Mouse (Mus musculus) hindbrain, embryonic 14.5 days (tissue): Measurements from ENCODE around the gene Lsamp. TPM values are rescaled to one million over a fixed set of nuclear protein-coding genes. Genes with fewer than 3 reads are reported as not detected.

Experiments
- ATAC-seq: fragments of 200-750 bp; cut with Nextera tagmentation; 2 replicates; pipeline ENCODE4 v1.8.0; 2017; ENCODE audit warnings: moderate number of reproducible peaks, mild to moderate bottlenecking, moderate TSS enrichment, moderate library complexity; ENCODE audit not compliant: low FRiP score
- DNase-seq: peaks from one replicate; pipeline ENCODE4 v3.0.0-alpha.2; 2015; ENCODE audit warnings: low spot score
- H3K27ac ChIP-seq: fragments of 300-500 bp; sonication (generic); 2 replicates; pipeline ENCODE4 v1.5.1; 2014; ENCODE audit warnings: mild to moderate bottlenecking, moderate library complexity
- H3K27me3 ChIP-seq: fragments of 300-500 bp; sonication (generic); 2 replicates; pipeline ENCODE4 v1.6.1; 2014; ENCODE audit warnings: mild to moderate bottlenecking, low read length, mixed read lengths; ENCODE audit not compliant: control insufficient read depth, insufficient read depth
- H3K36me3 ChIP-seq: fragments of 300-500 bp; sonication (generic); replicated peaks from 2 replicates; pipeline ENCODE4 v1.6.1; 2014; ENCODE audit not compliant: control insufficient read depth, insufficient read depth
- H3K4me1 ChIP-seq: fragments of 300-500 bp; sonication (generic); replicated peaks from 2 replicates; pipeline ENCODE4 v1.6.1; 2014; ENCODE audit warnings: antibody characterized with exemption, low read length, mixed read lengths; ENCODE audit not compliant: control insufficient read depth, insufficient read depth
- H3K4me2 ChIP-seq: fragments of 300-500 bp; sonication (generic); replicated peaks from 2 replicates; pipeline ENCODE4 v1.6.1; 2014; ENCODE audit warnings: mild to moderate bottlenecking, moderate library complexity
- H3K4me3 ChIP-seq: fragments of 300-500 bp; sonication (generic); replicated peaks from 2 replicates; pipeline ENCODE4 v1.5.1; 2014; ENCODE audit warnings: mild to moderate bottlenecking, low read length
- H3K9ac ChIP-seq: fragments of 300-500 bp; sonication (generic); 2 replicates; pipeline ENCODE4 v1.6.1; 2014
- H3K9me3 ChIP-seq: fragments of 300-500 bp; sonication (generic); 2 replicates; pipeline ENCODE4 v1.6.1; 2016; ENCODE audit warnings: low read length; ENCODE audit not compliant: control insufficient read depth
- WGBS: fragments of 180-500 bp; shearing (Covaris S2); extraction: QIAGEN DNeasy Blood & Tissue Kit; methylation state at CpG from one replicate; pipeline ENCODE4 v1.1.7; 2014; 5-methylcytosine and 5-hydroxymethylcytosine counted together
- polyA plus RNA-seq: library from polyadenylated mRNA; unstranded; fragments of >200 nt; fragmentation: Nextera tagmentation; extraction: Ambion mirVana; gene quantifications from 2 replicates; pipeline ENCODE4 v1.2.1, GENCODE M21; 2014

Gene Lsamp
- polyA plus RNA-seq, 1 experiment from 2014 or later: 88.1 TPM

GRCm38 (mm10) chr16:40504262-40504960 lies 520.2 kb downstream of the Lsamp start:
- no peak for DNase-seq
- Histone ChIP-seq H3K36me3 (no peaks in the 10 kb centered on the region), H3K4me2 (no peak overlapping the region), H3K4me3 (no peak overlapping the region), H3K27me3 (no peaks in the 10 kb centered on the region), H3K27ac (peak overlapping the region; percentile 60), H3K4me1 (peaks cover 10% of the 10 kb centered on the region), H3K9ac (no peak overlapping the region), H3K9me3 (no peaks in the 10 kb centered on the region)
- WGBS: 26% methylated on average over 3 of the region's 3 CpGs
- ATAC-seq: peak; percentile 69

DNA sequence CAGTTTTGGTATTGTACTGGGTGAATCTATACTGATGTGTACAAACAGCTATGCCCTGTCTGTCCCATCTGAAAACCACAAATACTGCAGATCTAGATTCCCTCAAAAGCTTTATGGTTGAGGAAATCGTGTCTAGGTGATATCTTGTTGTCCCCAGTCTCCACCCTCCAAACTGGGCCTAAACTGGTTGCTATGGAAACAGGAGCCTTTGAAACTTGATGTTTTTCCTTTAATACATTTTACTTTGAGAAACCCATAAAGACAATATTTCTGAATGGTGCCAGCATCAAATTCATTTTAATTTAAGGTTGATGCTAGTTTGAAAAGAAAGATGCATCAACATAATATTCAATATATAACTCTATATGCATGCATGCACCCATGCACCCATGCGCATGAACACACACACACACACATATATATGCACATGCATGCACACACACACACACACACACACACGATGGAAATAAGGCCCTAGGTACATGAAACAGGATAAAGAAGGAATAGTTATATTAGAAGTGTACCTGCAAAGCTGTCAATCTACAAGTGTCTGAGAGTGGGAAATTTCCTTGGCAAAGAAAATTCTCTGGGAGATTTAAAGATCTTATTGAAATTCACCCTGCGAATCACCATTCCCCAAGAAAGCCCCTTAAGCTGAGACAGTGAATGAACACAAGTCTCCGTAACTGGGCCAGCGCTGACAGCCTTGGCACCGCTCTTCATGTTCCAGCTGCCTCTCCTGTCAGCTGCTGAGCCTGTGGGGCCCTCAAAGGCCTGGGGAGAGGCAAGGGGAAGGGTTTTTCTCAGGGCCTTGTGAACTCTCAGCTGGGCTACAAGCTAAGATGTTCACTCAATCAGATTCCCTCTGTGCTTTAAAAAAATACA lies 525.2 kb downstream of the Lsamp start:
- H3K9me3 ChIP-seq: no peaks in the 10 kb centered on the region
- H3K27ac ChIP-seq: 0 out of 2 replicates have a peak overlapping the region, but pooled peaks have one; percentile 9
- no peaks in the 10 kb centered on the region for H3K27me3 ChIP-seq
- no peak overlapping the region for H3K4me2 ChIP-seq
- 54% methylated on average over 7 of the region's 7 CpGs for whole genome bisulfite sequencing
- peaks cover 5% of the 10 kb centered on the region for H3K4me1 ChIP-seq
- peak; percentile 57 for DNase-seq
- ATAC-seq: peak; percentile 85
- no peak overlapping the region for H3K9ac ChIP-seq
- no peaks in the 10 kb centered on the region for H3K36me3 ChIP-seq
- H3K4me3 ChIP-seq: no peak overlapping the region

DNA sequence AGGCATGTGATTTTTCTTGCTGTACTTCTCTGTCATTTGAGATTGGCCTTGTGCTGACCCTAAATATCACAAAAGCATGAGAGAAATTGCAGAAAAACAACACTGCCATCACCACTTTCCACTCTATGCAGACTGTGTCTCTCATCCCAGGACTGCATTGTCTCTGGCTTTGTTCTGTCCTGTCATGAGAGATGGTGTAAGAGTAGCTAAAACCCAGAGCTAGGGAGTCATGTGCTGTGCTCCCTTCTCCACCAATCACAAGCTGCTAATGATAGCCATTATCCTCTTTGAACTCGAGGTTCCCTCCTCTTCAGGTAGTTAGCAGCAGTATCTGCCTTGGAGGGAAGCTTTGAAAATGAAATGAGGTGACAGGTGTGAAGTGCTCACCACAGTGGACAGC lies 552.6 kb downstream of the Lsamp start:
- no peaks in the 10 kb centered on the region for H3K27me3 ChIP-seq
- no peak overlapping the region for H3K4me3 ChIP-seq
- ATAC-seq (no peak), DNase-seq (no peak)
- H3K4me1 ChIP-seq: peaks cover 4% of the 10 kb centered on the region; the same call in 1 of the 2 replicates
- H3K36me3 ChIP-seq: no peaks in the 10 kb centered on the region
- H3K4me2 ChIP-seq: no peak overlapping the region
- no peak overlapping the region for H3K27ac ChIP-seq
- no peaks in the 10 kb centered on the region for H3K9me3 ChIP-seq
- no peak overlapping the region for H3K9ac ChIP-seq
- WGBS: 30% methylated on average over 1 of the region's 1 CpGs

GRCm38 (mm10) chr16:40549663-40550062 lies 565.5 kb downstream of the Lsamp start:
- Histone ChIP-seq H3K9ac (no peak overlapping the region), H3K4me2 (no peak overlapping the region), H3K27ac (no peak overlapping the region), H3K9me3 (no peaks in the 10 kb centered on the region), H3K4me1 (no peaks in the 10 kb centered on the region), H3K36me3 (no peaks in the 10 kb centered on the region), H3K4me3 (no peak overlapping the region), H3K27me3 (no peaks in the 10 kb centered on the region)
- 86% methylated on average over 4 of the region's 4 CpGs for WGBS
- DNase-seq (no peak), ATAC-seq (no peak)

DNA sequence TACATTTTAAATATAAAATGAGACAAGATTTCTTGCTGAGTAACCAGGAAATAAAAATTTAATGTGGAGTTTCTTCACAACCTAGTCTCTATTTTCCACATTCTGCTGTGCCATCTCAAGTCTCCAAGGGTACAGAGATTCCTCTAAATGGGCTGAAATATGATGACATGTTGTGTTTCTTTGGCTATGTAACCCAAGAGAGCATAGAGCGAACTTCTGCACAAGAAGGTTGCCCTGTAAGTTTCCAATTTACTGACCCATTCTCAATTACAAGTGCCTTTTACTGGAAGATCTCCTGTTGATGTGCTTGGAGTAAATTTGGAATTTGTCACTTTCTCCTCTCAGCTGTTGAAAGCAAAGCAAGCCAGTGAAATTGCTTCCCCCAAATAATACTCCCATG lies 571.4 kb downstream of the Lsamp start:
- Histone ChIP-seq H3K4me3 (no peak overlapping the region), H3K4me1 (no peaks in the 10 kb centered on the region), H3K27ac (no peak overlapping the region), H3K9me3 (no peaks in the 10 kb centered on the region), H3K9ac (no peak overlapping the region), H3K4me2 (no peak overlapping the region), H3K27me3 (no peaks in the 10 kb centered on the region), H3K36me3 (no peaks in the 10 kb centered on the region)
- WGBS: 89% methylated on average over 1 of the region's 1 CpGs
- ATAC-seq (no peak), DNase-seq (no peak)

DNA sequence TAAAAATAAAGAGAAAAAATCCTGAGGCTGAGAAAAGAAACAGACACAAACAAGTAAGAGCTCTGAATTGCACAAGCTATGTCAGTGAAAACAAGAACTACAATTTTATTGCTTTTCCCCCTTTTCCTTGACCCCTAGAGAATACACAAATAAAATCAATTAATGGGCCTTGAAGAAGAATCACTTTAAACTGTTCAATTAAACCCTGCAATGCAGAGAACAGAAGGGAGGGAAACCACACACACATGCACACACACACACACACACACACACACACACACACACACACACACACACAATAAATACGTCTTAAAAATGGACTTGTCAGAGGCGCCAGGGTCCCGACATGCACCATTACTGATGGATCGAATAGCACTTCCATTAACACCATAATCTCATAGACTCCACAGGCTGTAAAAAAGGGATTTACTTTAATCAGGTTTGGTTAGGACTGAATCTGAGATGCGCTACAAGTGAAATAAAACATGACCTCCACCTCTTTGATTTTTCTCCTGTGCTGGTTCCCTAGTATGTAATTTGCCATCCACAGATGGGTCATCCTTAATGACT lies 573.6 kb downstream of the Lsamp start:
- H3K9me3 ChIP-seq: no peaks in the 10 kb centered on the region
- H3K4me1 ChIP-seq: no peaks in the 10 kb centered on the region
- ATAC-seq (no peak; the same call in 1 of the 2 replicates), DNase-seq (no peak)
- WGBS: 64% methylated on average over 5 of the region's 5 CpGs
- no peaks in the 10 kb centered on the region for H3K27me3 ChIP-seq
- H3K4me2 ChIP-seq: no peak overlapping the region
- no peak overlapping the region for H3K4me3 ChIP-seq
- H3K9ac ChIP-seq: no peak overlapping the region
- H3K36me3 ChIP-seq: no peaks in the 10 kb centered on the region
- no peak overlapping the region for H3K27ac ChIP-seq

DNA sequence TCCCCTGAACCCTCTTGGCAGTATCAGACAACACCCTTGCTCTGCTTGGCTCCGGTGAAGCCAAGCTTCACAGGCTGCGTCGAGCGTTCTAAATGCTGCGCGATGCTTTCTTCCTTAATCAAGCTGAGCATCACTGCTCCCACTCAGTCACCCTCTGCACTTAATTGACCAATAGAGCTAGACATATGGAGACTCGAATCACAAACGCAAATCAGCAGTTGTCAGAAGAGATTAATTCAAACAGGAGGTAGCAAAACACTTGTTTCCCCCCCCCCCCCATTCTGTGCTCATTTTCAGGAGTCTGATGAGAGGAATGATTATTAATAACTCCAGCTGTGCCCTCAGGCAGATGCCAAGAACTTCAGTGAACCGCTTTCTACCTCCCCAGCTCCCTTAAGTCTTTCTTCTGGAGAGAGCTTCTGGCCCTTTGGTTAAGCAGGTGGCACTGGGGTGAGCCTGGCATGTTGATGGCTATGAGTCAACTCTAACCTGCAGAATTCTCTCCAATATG lies 583.3 kb downstream of the Lsamp start:
- Histone ChIP-seq H3K4me1 (peaks cover 8% of the 10 kb centered on the region), H3K4me2 (no peak overlapping the region), H3K27me3 (no peaks in the 10 kb centered on the region), H3K36me3 (no peaks in the 10 kb centered on the region), H3K9me3 (no peaks in the 10 kb centered on the region), H3K27ac (no peak overlapping the region), H3K4me3 (no peak overlapping the region), H3K9ac (no peak overlapping the region)
- DNase-seq: peak; percentile 46
- ATAC-seq: peak; percentile 66
- WGBS: 48% methylated on average over 9 of the region's 9 CpGs

- H3K27me3 ChIP-seq: no peaks in the 10 kb centered on the region
- H3K9me3 ChIP-seq: no peaks in the 10 kb centered on the region
- H3K4me2 ChIP-seq: no peak overlapping the region
- H3K9ac ChIP-seq: no peak overlapping the region
- no peak overlapping the region for H3K4me3 ChIP-seq
- H3K27ac ChIP-seq: no peak overlapping the region
- 80% methylated on average over 12 of the region's 12 CpGs for WGBS
- H3K36me3 ChIP-seq: no peaks in the 10 kb centered on the region
- peaks cover 2% of the 10 kb centered on the region; the same call in 1 of the 2 replicates for H3K4me1 ChIP-seq
- ATAC-seq (no peak), DNase-seq (no peak)
Observed at GRCm38 (mm10) chr16:40572085-40572745, 588.1 kb downstream of the Lsamp start.

DNA sequence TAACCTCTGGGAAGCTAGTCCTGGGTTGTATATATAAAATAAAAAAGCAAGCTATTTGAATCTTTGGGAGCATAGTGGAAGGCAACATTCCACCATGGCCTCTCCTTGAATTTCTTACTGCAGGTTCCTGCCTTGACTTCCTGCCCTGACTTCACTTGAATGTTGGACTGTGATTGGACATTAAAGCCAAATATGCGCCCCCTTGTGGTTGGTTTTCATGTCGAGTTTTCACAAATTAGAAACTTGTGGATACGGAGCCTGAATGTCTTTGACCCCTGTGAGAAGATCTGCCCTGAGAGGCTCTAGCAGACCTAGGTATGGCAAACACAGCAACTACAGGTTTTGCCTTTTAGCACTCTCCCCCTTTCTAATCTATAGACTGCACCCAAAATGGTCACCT lies 597.9 kb downstream of the Lsamp start:
- no peak for ATAC-seq
- H3K27ac ChIP-seq: no peak overlapping the region
- DNase-seq: no peak
- 71% methylated on average over 3 of the region's 3 CpGs for WGBS
- 0 out of 2 replicates have a peak, but pooled peaks cover 4% of the 10 kb centered on the region for H3K4me1 ChIP-seq
- no peak overlapping the region for H3K4me3 ChIP-seq
- no peaks in the 10 kb centered on the region for H3K36me3 ChIP-seq
- no peaks in the 10 kb centered on the region for H3K9me3 ChIP-seq
- no peak overlapping the region for H3K9ac ChIP-seq
- H3K27me3 ChIP-seq: no peaks in the 10 kb centered on the region
- H3K4me2 ChIP-seq: no peak overlapping the region
